Mouse (Mus musculus) inflammation-experienced regulatory T-cells, adult 16 weeks (primary cell): ENCODE results near the gene Slc30a6. TPM values are rescaled to one million over a fixed set of nuclear protein-coding genes. Genes with fewer than 3 reads are reported as not detected.

Experiments
- polyA plus RNA-seq: library from polyadenylated mRNA; unstranded; fragments of 100-300 nt; shearing (Covaris generic); gene quantifications from one replicate; pipeline ENCODE4 v1.2.1, GENCODE M21; 2017

Slc30a6 gene
- 39.9 TPM for polyA plus RNA-seq

DNA sequence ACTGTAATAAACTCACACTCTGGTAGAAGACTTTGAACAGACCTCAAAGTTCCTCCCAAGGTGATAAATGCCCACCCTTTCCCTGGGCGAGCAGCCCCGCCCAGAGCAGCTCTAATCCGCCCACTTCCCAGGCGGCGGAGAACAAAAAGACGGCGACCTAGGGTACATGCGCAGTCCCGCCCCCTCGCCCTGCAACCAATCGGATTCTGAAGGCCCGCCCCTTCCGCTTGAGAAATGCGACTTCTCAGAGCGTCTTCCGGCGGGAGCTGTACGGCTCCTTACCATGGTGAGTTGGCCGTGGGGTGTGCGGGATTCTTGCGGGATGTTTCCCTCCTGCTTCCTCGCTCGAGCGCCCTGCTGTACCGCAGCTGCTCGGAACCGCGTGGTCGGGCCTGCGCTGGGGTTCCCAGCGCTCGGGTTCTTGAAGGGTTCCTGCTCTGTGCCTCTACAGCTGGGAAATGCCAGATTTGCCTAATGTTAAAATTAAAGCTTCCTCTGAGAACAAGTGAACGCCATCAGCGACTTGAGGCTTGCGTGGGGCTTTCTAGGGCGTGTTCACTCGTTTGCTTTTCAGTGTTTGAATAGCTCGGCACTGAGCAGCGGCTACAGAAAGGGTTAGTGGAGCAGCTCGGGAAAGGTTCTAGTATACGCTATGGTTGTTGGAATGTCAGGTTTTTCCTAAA lies at the start of gene Slc30a6:
Gene Slc30a6, plus strand, starts transcription at position 226 of the 683 bp plus-strand sequence.

GRCm38 (mm10) chr17:74458711-74459408 lies 63.5 kb downstream of the Slc30a6 start, which contains the start of gene Nlrc4:
Gene Nlrc4 (minus strand): TSS chr17:74459142.

Other genes with a start within 250 kb of the Slc30a6 start
- 43.4 TPM for gene Memo1, start 100.1 kb upstream of the Slc30a6 start, polyA plus RNA-seq
- 120 TPM for gene Dpy30, start 71.7 kb upstream of the Slc30a6 start, polyA plus RNA-seq
- 9.3 TPM for gene Spast, start 56.6 kb upstream of the Slc30a6 start, polyA plus RNA-seq
- 2.2 TPM for gene Nlrc4, start 63.5 kb downstream of the Slc30a6 start, polyA plus RNA-seq
- gene Yipf4, start 93.9 kb downstream of the Slc30a6 start, polyA plus RNA-seq, result 27.2 TPM
- 42.1 TPM for gene Birc6, start 132.7 kb downstream of the Slc30a6 start, polyA plus RNA-seq